Mouse (Mus musculus): Measurements from ENCODE around the gene Rps27rt. TPM values are rescaled to one million over a fixed set of nuclear protein-coding genes. Genes with fewer than 3 reads are reported as not detected.

Gene Rps27rt
- polyA plus RNA-seq, 1 experiment from 2014 or later = 169 TPM

- Histone ChIP-seq H3K27ac (ENCODE audit: low read length) (no peak overlapping the region), H3K4me2 (ENCODE audit: low read length) (no peak overlapping the region), H3K9me3 (ENCODE audit: control insufficient read depth, low read length) (no peaks in the 10 kb centered on the region), H3K4me3 (replicated peaks; ENCODE audit: low read length) (no peak overlapping the region), H3K4me1 (replicated peaks; ENCODE audit: control insufficient read depth, insufficient read depth, low read length) (peaks cover 11% of the 10 kb centered on the region), H3K9ac (replicated peaks; ENCODE audit: low read depth, low read length) (no peak overlapping the region), H3K36me3 (ENCODE audit: control insufficient read depth, insufficient read depth) (no peaks in the 10 kb centered on the region), H3K27me3 (replicated peaks; ENCODE audit: control insufficient read depth, insufficient read depth, low read length) (no peaks in the 10 kb centered on the region)
- ATAC-seq = no peak
- 87% methylated on average over 4 of the region's 4 CpGs for WGBS
Measured at GRCm38 (mm10) chr9:114935321-114935720, 47.2 kb downstream of the Rps27rt start.

GRCm38 (mm10) chr9:114934231-114934630 is 48.3 kb downstream of the Rps27rt start:
- Histone ChIP-seq H3K4me2 (ENCODE audit: low read length) (peak overlapping the region; percentile 98), H3K9ac (replicated peaks; ENCODE audit: low read depth, low read length) (no peak overlapping the region; the same call in 1 of the 2 replicates), H3K9me3 (ENCODE audit: control insufficient read depth, low read length) (no peaks in the 10 kb centered on the region), H3K36me3 (ENCODE audit: control insufficient read depth, insufficient read depth) (no peaks in the 10 kb centered on the region), H3K4me3 (replicated peaks; ENCODE audit: low read length) (peak overlapping the region; percentile 81), H3K27ac (ENCODE audit: low read length) (no peak overlapping the region), H3K4me1 (replicated peaks; ENCODE audit: control insufficient read depth, insufficient read depth, low read length) (peaks cover 11% of the 10 kb centered on the region), H3K27me3 (replicated peaks; ENCODE audit: control insufficient read depth, insufficient read depth, low read length) (no peaks in the 10 kb centered on the region)
- 71% methylated on average over 11 of the region's 11 CpGs for WGBS
- ATAC-seq = peak; percentile 3; the same call in 1 of the 2 replicates

GRCm38 (mm10) chr9:114933723-114934171 is 48.8 kb downstream of the Rps27rt start, which contains the start of gene Gpd1l:
TSS of gene Gpd1l (minus strand) at chr9:114933987.
- peak within 1 kb of the TSS; percentile 84 for H3K9ac ChIP-seq (replicated peaks; ENCODE audit: low read depth, low read length)
- no peaks in the 10 kb centered on the region for H3K9me3 ChIP-seq (ENCODE audit: control insufficient read depth, low read length)
- ATAC-seq = peak; percentile 98
- peak within 1 kb of the TSS; percentile 98 for H3K4me2 ChIP-seq (ENCODE audit: low read length)
- H3K4me3 ChIP-seq (replicated peaks; ENCODE audit: low read length) = peak within 1 kb of the TSS; percentile 81
- under 1% methylated on average over 29 of the region's 30 CpGs for WGBS
- H3K27ac ChIP-seq (ENCODE audit: low read length) = peak within 1 kb of the TSS; percentile 35; the same call in 1 of the 2 replicates
- H3K27me3 ChIP-seq (replicated peaks; ENCODE audit: control insufficient read depth, insufficient read depth, low read length) = no peaks in the 10 kb centered on the region
- peaks cover 11% of the 10 kb centered on the region for H3K4me1 ChIP-seq (replicated peaks; ENCODE audit: control insufficient read depth, insufficient read depth, low read length)
- no peaks in the 10 kb centered on the region for H3K36me3 ChIP-seq (ENCODE audit: control insufficient read depth, insufficient read depth)

GRCm38 (mm10) chr9:114933037-114933722 is 49.4 kb downstream of the Rps27rt start:
- Histone ChIP-seq H3K27me3 (replicated peaks; ENCODE audit: control insufficient read depth, insufficient read depth, low read length) (no peaks in the 10 kb centered on the region), H3K36me3 (ENCODE audit: control insufficient read depth, insufficient read depth) (no peaks in the 10 kb centered on the region), H3K9ac (replicated peaks; ENCODE audit: low read depth, low read length) (peak overlapping the region; percentile 84), H3K9me3 (ENCODE audit: control insufficient read depth, low read length) (no peaks in the 10 kb centered on the region), H3K4me2 (ENCODE audit: low read length) (peak overlapping the region; percentile 98), H3K27ac (ENCODE audit: low read length) (peak overlapping the region; percentile 35; the same call in 1 of the 2 replicates), H3K4me3 (replicated peaks; ENCODE audit: low read length) (peak overlapping the region; percentile 81), H3K4me1 (replicated peaks; ENCODE audit: control insufficient read depth, insufficient read depth, low read length) (peaks cover 11% of the 10 kb centered on the region)
- WGBS = under 1% methylated on average over 42 of the region's 50 CpGs
- ATAC-seq = no peak

GRCm38 (mm10) chr9:114932607-114933006 is 49.9 kb downstream of the Rps27rt start:
- H3K9ac ChIP-seq (replicated peaks; ENCODE audit: low read depth, low read length) = peak overlapping the region; percentile 84
- no peaks in the 10 kb centered on the region for H3K9me3 ChIP-seq (ENCODE audit: control insufficient read depth, low read length)
- peak overlapping the region; percentile 81 for H3K4me3 ChIP-seq (replicated peaks; ENCODE audit: low read length)
- no peaks in the 10 kb centered on the region for H3K27me3 ChIP-seq (replicated peaks; ENCODE audit: control insufficient read depth, insufficient read depth, low read length)
- H3K36me3 ChIP-seq (ENCODE audit: control insufficient read depth, insufficient read depth) = no peaks in the 10 kb centered on the region
- WGBS = 26% methylated on average over 13 of the region's 13 CpGs
- peaks cover 11% of the 10 kb centered on the region for H3K4me1 ChIP-seq (replicated peaks; ENCODE audit: control insufficient read depth, insufficient read depth, low read length)
- peak overlapping the region; percentile 98 for H3K4me2 ChIP-seq (ENCODE audit: low read length)
- no peak overlapping the region for H3K27ac ChIP-seq (ENCODE audit: low read length)
- no peak for ATAC-seq

Other genes starting within 250 kb of the Rps27rt start
- 13.9 and 14.6 TPM in 2 replicates for gene Cmtm7, start 200.9 kb downstream of the Rps27rt start, polyA plus RNA-seq (2015; fragmentation: Nextera tagmentation; extraction: Ambion mirVana)
- gene Cmtm8, start 138.6 kb downstream of the Rps27rt start, polyA plus RNA-seq (2015; fragmentation: Nextera tagmentation; extraction: Ambion mirVana) = 6.3 and 8.2 TPM in 2 replicates
- gene Gpd1l, start 48.8 kb downstream of the Rps27rt start, polyA plus RNA-seq (2015; fragmentation: Nextera tagmentation; extraction: Ambion mirVana) = 34.4 and 36.1 TPM in 2 replicates
- 1.6 and 2.8 TPM in 2 replicates for gene Osbpl10, start 4.2 kb downstream of the Rps27rt start, polyA plus RNA-seq (2015; fragmentation: Nextera tagmentation; extraction: Ambion mirVana)

Measured in forebrain, embryonic 16.5 days (tissue).